Mouse (Mus musculus): ENCODE measurements at regions not wholly inside any gene's neighbourhood (a gene's known extent, or its start where the extent isn't known, plus 50 kb on each side); places are given as distances from the start of the nearest gene placed in this dataset.

DNA sequence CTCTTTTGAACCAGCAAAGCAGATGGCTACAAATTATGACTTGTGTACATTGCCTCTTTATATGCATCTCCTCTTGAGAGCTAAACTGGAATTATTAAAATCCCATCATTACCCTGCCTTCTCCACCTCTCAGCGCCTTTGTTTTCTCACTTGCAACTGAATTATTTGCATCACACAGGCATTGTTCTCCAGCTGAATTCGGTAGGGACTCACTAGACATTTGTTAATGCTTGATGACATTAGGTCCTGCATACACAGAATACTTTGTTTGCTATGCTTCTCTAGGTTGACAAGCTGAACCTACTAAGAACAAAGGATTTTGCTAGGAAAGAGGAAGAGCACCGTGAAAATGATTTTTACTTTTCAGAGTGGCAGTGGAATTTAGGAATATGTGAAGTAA, 1248.4 kb downstream of the Hace1 start:
- no peak for DNase-seq
- intact Hi-C loops (cut with DNase I): no loop called here

DNA sequence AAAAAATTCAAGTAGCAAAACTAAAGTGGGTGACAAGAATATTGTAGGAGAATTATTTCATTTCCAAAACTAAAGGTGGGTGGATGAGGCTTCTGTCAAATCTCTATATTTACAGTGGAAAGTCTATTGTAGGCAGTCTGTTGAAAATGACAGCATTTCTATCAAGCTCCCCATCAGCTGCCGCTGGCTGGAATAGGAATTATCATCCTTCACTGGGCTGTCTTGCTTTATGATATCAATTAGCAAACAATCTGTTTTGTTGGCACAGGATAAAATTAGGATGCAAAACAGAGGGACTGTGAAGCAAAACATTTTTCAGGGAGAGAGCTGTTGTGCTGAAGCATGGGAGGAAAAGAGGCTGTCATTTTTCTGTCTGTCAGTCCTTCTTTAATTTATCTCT, 1249.0 kb downstream of the Hace1 start:
- DNase-seq: no peak
- intact Hi-C loops (cut with DNase I): no loop called here

DNA sequence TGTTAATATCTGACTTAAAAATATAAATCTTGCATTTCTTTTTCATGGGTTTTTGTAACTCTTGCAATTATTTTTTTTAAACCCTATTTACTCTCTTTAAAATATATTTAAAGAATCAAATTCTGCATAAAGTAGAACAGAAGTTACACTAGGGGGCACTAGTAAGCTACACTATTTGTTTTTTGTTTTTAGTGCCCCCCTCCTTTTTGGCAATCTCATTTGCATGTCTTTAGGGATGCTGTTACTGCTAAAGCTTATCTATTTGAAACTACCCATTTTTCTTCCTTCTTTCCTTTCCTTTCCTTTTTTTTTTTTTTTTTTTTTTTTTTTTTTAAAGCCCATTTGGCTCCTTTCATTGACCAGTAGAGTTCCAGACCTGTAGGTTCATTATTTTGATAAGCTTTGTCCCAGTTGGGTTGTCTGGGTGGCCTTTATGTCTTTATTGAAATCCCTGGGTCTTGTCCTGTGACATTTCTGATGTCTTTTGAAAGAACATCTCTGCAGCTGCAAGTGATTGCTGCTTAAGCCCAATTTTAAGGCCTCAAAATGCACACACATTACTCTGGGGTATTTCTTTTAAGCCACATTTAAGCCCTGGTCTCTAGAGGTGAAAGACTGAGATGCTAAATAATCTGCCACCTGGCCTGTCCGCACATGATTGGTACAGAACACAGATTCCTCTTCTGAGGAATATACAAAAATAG, 1249.6 kb downstream of the Hace1 start:
- no peak for DNase-seq
- intact Hi-C loops (cut with DNase I): no loop called here

GRCm38 (mm10) chr10:46828164-46828563, 1250.5 kb downstream of the Hace1 start:
- intact Hi-C loops (cut with DNase I): no loop called here
- DNase-seq: no peak

DNA sequence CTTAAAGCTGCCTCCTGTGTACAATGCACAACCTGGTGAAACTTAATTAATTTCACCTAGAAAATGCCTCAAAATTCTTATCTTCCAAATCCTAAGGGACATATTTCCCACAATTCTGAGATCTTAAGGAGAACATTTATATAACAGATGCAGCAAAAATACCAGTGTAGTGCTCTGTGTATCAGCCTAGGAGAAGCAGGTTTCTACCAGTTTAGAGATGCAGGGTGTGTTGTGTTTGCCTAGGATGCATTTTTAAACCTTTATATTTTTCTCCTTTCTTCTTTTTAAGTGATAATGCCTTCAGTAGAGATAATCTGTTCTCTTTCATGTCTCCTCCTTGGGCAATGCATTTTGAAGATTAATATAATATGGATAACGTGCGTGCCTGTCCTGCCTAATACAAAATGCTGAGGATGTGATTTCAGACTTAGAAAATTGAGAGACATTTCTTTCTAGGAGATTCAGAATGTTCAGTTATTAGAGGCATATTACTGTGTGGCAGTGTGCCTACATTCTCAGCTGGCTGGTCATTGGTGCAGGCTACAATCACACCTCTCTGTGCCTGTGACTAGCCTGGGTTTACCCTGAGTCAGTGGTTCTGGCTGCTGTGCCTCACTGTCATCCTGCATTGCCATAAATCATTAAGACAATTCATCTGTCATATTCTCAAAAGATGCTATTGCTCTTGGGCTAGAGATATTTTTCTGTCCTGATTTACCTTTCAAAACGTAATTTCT, 1268.1 kb downstream of the Hace1 start:
- DNase-seq: no peak
- intact Hi-C loops (cut with DNase I): no loop called here

All from heart, postnatal 14 days (tissue).